Mouse (Mus musculus) cortical plate, adult 2 months (tissue): ENCODE data around the gene Cars.

Experiments used
- CTCF ChIP-seq: fragments of 200-500 bp; IDR thresholded peaks from 2 replicates; pipeline ENCODE4 v1.5.1; 2011; ENCODE audit warnings: mild to moderate bottlenecking, control low read depth, low read length; ENCODE audit not compliant: insufficient read depth; ENCODE audit errors: extremely low read depth
- POLR2A ChIP-seq: fragments of 200-500 bp; IDR thresholded peaks from 2 replicates; pipeline ENCODE4 v1.6.1; 2011; ENCODE audit warnings: mild to moderate bottlenecking, low read length, control low read depth; ENCODE audit not compliant: insufficient read depth; ENCODE audit errors: extremely low read depth

DNA sequence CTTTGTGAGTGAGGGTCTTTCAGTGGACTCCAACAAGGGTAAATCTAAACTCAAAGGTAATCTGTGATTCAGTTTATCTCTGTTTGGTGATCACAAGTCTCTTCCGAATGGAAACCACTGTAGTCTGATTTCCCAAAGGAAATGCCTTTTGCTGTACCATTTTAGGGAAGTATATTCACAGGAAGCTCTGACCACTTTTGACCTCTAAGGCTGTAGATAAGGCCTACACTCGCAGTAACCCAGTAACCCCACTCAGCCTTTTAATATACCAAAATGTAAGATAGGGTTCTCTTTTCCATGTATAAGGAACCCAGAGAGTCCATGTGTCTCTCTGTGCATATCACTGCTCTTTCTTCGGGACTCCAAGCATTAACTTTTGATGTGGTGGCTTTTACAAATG is 5.4 kb upstream of the Cars start:
- TF ChIP-seq CTCF (no peak), POLR2A (no peak)
